Mouse (Mus musculus) heart, postnatal 0 days (tissue): ENCODE measurements at regions not wholly inside any gene's neighbourhood (a gene's known extent, or its start where the extent isn't known, plus 50 kb on each side); places are given as distances from the start of the nearest gene placed in this dataset.

Experiments
- CTCF ChIP-seq: IDR thresholded peaks from 2 replicates; pipeline ENCODE4 v1.5.1; 2016; ENCODE audit warnings: antibody characterized with exemption, control low read depth, low read depth
- EP300 ChIP-seq: IDR thresholded peaks from 2 replicates; pipeline ENCODE4 v1.6.1; 2016; ENCODE audit warnings: antibody characterized with exemption, low read depth

GRCm38 (mm10) chr16:21289528-21289927 is 85.0 kb downstream of the Ephb3 start:
- TF ChIP-seq CTCF (no peak), EP300 (no peak)
